Mouse (Mus musculus): ENCODE measurements around the gene Olfr652.

Gene Olfr652

GRCm38 (mm10) chr7:104560601-104561000 lies at the start of gene Olfr652:
Gene Olfr652, plus strand, starts transcription at chr7:104560901.
- no peak for DNase-seq (ENCODE audit: low spot score)

- DNase-seq (ENCODE audit: low spot score): no peak
Measured at GRCm38 (mm10) chr7:104549833-104550232, 10.9 kb upstream of the Olfr652 start, which contains the start of gene Olfr651. Gene Olfr651, plus strand, starts transcription at chr7:104550133.

- no peak for DNase-seq (ENCODE audit: low spot score)
Measured at GRCm38 (mm10) chr7:104552700-104553099, 8.0 kb upstream of the Olfr652 start.

- no peak for DNase-seq (ENCODE audit: low spot score)
Measured at GRCm38 (mm10) chr7:104577014-104577413, 16.3 kb downstream of the Olfr652 start, which contains the start of gene Olfr653. Gene Olfr653, plus strand, starts transcription at chr7:104577314.

GRCm38 (mm10) chr7:104580846-104581245 lies 20.1 kb downstream of the Olfr652 start:
- no peak for DNase-seq (ENCODE audit: low spot score)

GRCm38 (mm10) chr7:104581429-104581828 lies 20.7 kb downstream of the Olfr652 start:
- no peak for DNase-seq (ENCODE audit: low spot score)

GRCm38 (mm10) chr7:104586725-104587124 lies 26.0 kb downstream of the Olfr652 start, which contains the start of gene Olfr654:
Gene Olfr654, plus strand, starts transcription at chr7:104587025.
- no peak for DNase-seq (ENCODE audit: low spot score)

- no peak for DNase-seq (ENCODE audit: low spot score)
Measured at GRCm38 (mm10) chr7:104588274-104588673, 27.6 kb downstream of the Olfr652 start.

GRCm38 (mm10) chr7:104601679-104602078 lies 41.0 kb downstream of the Olfr652 start, which contains the start of gene Olfr655:
Gene Olfr655, minus strand, starts transcription at chr7:104601779.
- DNase-seq (ENCODE audit: low spot score): no peak

GRCm38 (mm10) chr7:104603173-104603572 lies 42.5 kb downstream of the Olfr652 start:
- peak; percentile 34 for DNase-seq (ENCODE audit: low spot score)

GRCm38 (mm10) chr7:104604727-104605126 lies 44.0 kb downstream of the Olfr652 start:
- DNase-seq (ENCODE audit: low spot score): no peak

- DNase-seq (ENCODE audit: low spot score): no peak
Measured at GRCm38 (mm10) chr7:104613655-104614054, 53.0 kb downstream of the Olfr652 start, which contains the start of gene Olfr656. Gene Olfr656, plus strand, starts transcription at chr7:104613955.
